Mouse (Mus musculus) heart, embryonic 12.5 days (tissue): ENCODE data around the gene Atrip. TPM values are rescaled to one million over a fixed set of nuclear protein-coding genes. Genes with fewer than 3 reads are reported as not detected.

ENCODE experiments used
- ATAC-seq: fragments of 200-750 bp; cut with Nextera tagmentation; 2 replicates; pipeline ENCODE4 v1.8.0; 2017; ENCODE audit warnings: moderate TSS enrichment, moderate library complexity; ENCODE audit not compliant: insufficient number of reproducible peaks, low FRiP score
- H3K27ac ChIP-seq: fragments of 300-500 bp; sonication (generic); 2 replicates; pipeline ENCODE4 v1.5.1; 2016; ENCODE audit warnings: mild to moderate bottlenecking, moderate library complexity; ENCODE audit not compliant: poor library complexity, severe bottlenecking
- H3K27me3 ChIP-seq: fragments of 300-500 bp; sonication (generic); replicated peaks from 2 replicates; pipeline ENCODE4 v1.6.1; 2016; ENCODE audit warnings: mild to moderate bottlenecking, moderate library complexity
- H3K36me3 ChIP-seq: fragments of 300-500 bp; sonication (generic); 2 replicates; pipeline ENCODE4 v1.6.1; 2016; ENCODE audit warnings: mild to moderate bottlenecking, moderate library complexity
- H3K4me1 ChIP-seq: fragments of 300-500 bp; sonication (generic); replicated peaks from 2 replicates; pipeline ENCODE4 v1.6.1; 2016; ENCODE audit warnings: mild to moderate bottlenecking
- H3K4me2 ChIP-seq: fragments of 300-500 bp; sonication (generic); 2 replicates; pipeline ENCODE4 v1.6.1; 2016; ENCODE audit warnings: mild to moderate bottlenecking, moderate library complexity
- H3K4me3 ChIP-seq: fragments of 300-500 bp; sonication (generic); 2 replicates; pipeline ENCODE4 v1.5.1; 2016; ENCODE audit warnings: mild to moderate bottlenecking
- H3K9ac ChIP-seq: fragments of 300-500 bp; sonication (generic); 2 replicates; pipeline ENCODE4 v1.6.1; 2016; ENCODE audit warnings: mild to moderate bottlenecking, moderate library complexity
- H3K9me3 ChIP-seq: fragments of 300-500 bp; sonication (generic); replicated peaks from 2 replicates; pipeline ENCODE4 v1.6.1; 2016; ENCODE audit warnings: mild to moderate bottlenecking, moderate library complexity
- WGBS: fragments of 180-500 bp; shearing (Covaris S2); methylation state at CpG from one replicate; pipeline ENCODE4 v1.1.7; 2016; 5-methylcytosine and 5-hydroxymethylcytosine counted together
- polyA plus RNA-seq: library from polyadenylated mRNA; unstranded; fragments of >200 nt; fragmentation: Nextera tagmentation; extraction: Ambion mirVana; gene quantifications from 2 replicates; pipeline ENCODE4 v1.2.1, GENCODE M21; 2016

Atrip gene
- polyA plus RNA-seq, 1 experiment from 2014 or later = 17.9 TPM

GRCm38 (mm10) chr9:109056916-109057315 lies 17.0 kb downstream of the Atrip start:
- Histone ChIP-seq H3K36me3 (peaks cover 50% of the 10 kb centered on the region), H3K4me3 (no peak overlapping the region), H3K4me2 (no peak overlapping the region), H3K9ac (no peak overlapping the region), H3K27me3 (no peaks in the 10 kb centered on the region), H3K4me1 (peaks cover 28% of the 10 kb centered on the region), H3K27ac (no peak overlapping the region), H3K9me3 (no peaks in the 10 kb centered on the region)
- no peak for ATAC-seq
- WGBS = 84% methylated on average over 4 of the region's 4 CpGs

GRCm38 (mm10) chr9:109056081-109056690 lies 17.7 kb downstream of the Atrip start:
- Histone ChIP-seq H3K27me3 (no peaks in the 10 kb centered on the region), H3K9me3 (no peaks in the 10 kb centered on the region), H3K27ac (no peak overlapping the region), H3K9ac (no peak overlapping the region), H3K36me3 (peaks cover 53% of the 10 kb centered on the region), H3K4me3 (no peak overlapping the region), H3K4me2 (no peak overlapping the region), H3K4me1 (peaks cover 28% of the 10 kb centered on the region)
- no peak for ATAC-seq
- 89% methylated on average over 17 of the region's 17 CpGs for WGBS

GRCm38 (mm10) chr9:109055271-109056030 lies 18.5 kb downstream of the Atrip start:
- WGBS = 85% methylated on average over 12 of the region's 12 CpGs
- Histone ChIP-seq H3K27me3 (no peaks in the 10 kb centered on the region), H3K4me1 (peaks cover 28% of the 10 kb centered on the region), H3K9me3 (no peaks in the 10 kb centered on the region), H3K4me3 (peak overlapping the region; percentile 38), H3K36me3 (peaks cover 53% of the 10 kb centered on the region), H3K4me2 (peak overlapping the region; percentile 64), H3K9ac (peak overlapping the region; percentile 65; the same call in 1 of the 2 replicates), H3K27ac (peak overlapping the region; percentile 77)
- ATAC-seq = no peak

DNA sequence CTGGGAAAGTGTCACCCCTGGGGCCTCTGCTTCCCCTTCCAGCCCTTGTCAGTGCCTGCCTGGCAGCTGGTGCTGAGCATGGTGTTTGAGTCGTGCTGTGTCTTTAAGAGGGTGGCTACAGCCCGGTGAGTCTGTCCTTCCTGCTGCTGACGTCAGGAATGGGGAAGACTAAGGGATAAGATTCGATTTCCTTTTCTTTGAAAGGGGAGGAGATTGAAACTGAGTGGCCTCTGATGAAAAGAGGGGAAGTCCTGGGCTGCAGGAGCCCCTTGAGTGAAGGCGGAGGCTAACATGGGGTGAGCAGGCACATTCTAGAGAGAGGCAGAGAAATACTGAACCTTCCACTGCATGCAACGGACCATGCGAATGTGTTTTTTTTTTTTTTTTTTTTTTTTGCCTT lies 19.2 kb downstream of the Atrip start:
- peak; percentile 71 for ATAC-seq
- peak overlapping the region; percentile 65 for H3K9ac ChIP-seq
- H3K27ac ChIP-seq = peak overlapping the region; percentile 77
- H3K9me3 ChIP-seq = no peaks in the 10 kb centered on the region
- no peaks in the 10 kb centered on the region for H3K27me3 ChIP-seq
- H3K4me1 ChIP-seq = peaks cover 28% of the 10 kb centered on the region
- WGBS = 7% methylated on average over 7 of the region's 7 CpGs
- peaks cover 48% of the 10 kb centered on the region for H3K36me3 ChIP-seq
- peak overlapping the region; percentile 64 for H3K4me2 ChIP-seq
- H3K4me3 ChIP-seq = peak overlapping the region; percentile 38

GRCm38 (mm10) chr9:109053851-109054250 lies 20.1 kb downstream of the Atrip start:
- Histone ChIP-seq H3K9me3 (no peaks in the 10 kb centered on the region), H3K4me2 (no peak overlapping the region), H3K4me1 (peaks cover 21% of the 10 kb centered on the region), H3K27ac (0 out of 2 replicates have a peak overlapping the region, but pooled peaks have one; percentile 77), H3K9ac (no peak overlapping the region), H3K27me3 (no peaks in the 10 kb centered on the region), H3K4me3 (no peak overlapping the region), H3K36me3 (peaks cover 48% of the 10 kb centered on the region)
- 70% methylated on average over 6 of the region's 6 CpGs for WGBS
- ATAC-seq = no peak

GRCm38 (mm10) chr9:109053366-109053765 lies 20.6 kb downstream of the Atrip start:
- Histone ChIP-seq H3K36me3 (peaks cover 49% of the 10 kb centered on the region), H3K4me2 (no peak overlapping the region), H3K9me3 (no peaks in the 10 kb centered on the region), H3K4me3 (no peak overlapping the region), H3K9ac (no peak overlapping the region), H3K4me1 (peaks cover 16% of the 10 kb centered on the region), H3K27me3 (no peaks in the 10 kb centered on the region), H3K27ac (no peak overlapping the region)
- 85% methylated on average over 3 of the region's 3 CpGs for WGBS
- no peak for ATAC-seq

- no peak overlapping the region for H3K4me2 ChIP-seq
- H3K27ac ChIP-seq = no peak overlapping the region
- no peak overlapping the region for H3K9ac ChIP-seq
- peaks cover 15% of the 10 kb centered on the region for H3K4me1 ChIP-seq
- H3K9me3 ChIP-seq = no peaks in the 10 kb centered on the region
- ATAC-seq = no peak
- no peak overlapping the region for H3K4me3 ChIP-seq
- WGBS = 87% methylated on average over 9 of the region's 9 CpGs
- H3K36me3 ChIP-seq = peaks cover 47% of the 10 kb centered on the region
- H3K27me3 ChIP-seq = no peaks in the 10 kb centered on the region
These were observed 21.2 kb downstream of the Atrip start for GRCm38 (mm10) chr9:109052490-109053260.

DNA sequence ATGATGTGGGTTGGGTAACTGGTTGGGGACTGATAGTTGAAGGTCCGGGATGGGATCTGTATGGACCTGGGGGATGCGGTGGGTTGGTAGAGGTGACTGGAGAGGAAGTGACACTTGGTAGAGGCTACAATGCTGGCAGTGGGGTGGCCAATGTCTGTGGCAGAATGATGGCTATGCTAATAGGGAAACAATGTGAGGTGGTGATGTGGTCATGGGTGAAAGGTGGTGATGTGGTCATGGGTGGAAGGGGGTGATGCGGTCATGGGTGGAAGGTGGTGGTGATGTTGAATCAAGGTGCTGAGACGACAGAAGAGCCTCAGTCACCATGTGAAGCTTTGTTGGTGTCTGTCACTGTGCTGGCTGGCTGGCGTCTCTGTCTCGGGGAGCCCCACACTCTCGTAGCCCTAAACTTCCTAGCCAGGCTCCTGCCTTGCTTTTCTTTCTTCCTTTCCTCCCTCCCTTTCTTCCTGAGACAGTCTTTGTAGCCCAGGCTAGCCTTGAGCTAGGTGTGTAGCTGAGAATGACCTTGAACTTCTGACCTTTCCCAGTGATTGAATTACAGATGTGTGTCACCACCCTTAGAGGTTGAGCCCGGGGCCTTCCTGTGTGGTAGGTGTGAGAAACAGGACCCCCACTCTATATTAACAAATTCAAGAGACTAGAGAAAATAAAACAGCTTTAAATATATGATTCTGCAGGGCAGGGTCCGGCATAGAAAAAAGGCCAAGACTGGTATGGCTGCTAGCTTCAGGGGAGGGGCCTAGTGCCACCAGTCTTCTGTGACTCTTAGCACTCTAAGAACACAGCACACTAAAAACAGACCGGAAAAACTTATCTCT lies 22.1 kb downstream of the Atrip start:
- H3K9me3 ChIP-seq = no peaks in the 10 kb centered on the region
- no peak overlapping the region for H3K27ac ChIP-seq
- ATAC-seq = no peak
- H3K4me2 ChIP-seq = no peak overlapping the region
- H3K27me3 ChIP-seq = no peaks in the 10 kb centered on the region
- whole genome bisulfite sequencing = 90% methylated on average over 10 of the region's 10 CpGs
- no peak overlapping the region for H3K4me3 ChIP-seq
- peaks cover 15% of the 10 kb centered on the region for H3K4me1 ChIP-seq
- H3K9ac ChIP-seq = no peak overlapping the region
- H3K36me3 ChIP-seq = peaks cover 39% of the 10 kb centered on the region

GRCm38 (mm10) chr9:109051011-109051501 lies 22.9 kb downstream of the Atrip start:
- Histone ChIP-seq H3K27me3 (no peaks in the 10 kb centered on the region), H3K4me2 (no peak overlapping the region), H3K36me3 (peaks cover 36% of the 10 kb centered on the region), H3K4me3 (no peak overlapping the region), H3K9me3 (no peaks in the 10 kb centered on the region), H3K27ac (no peak overlapping the region), H3K9ac (no peak overlapping the region), H3K4me1 (peaks cover 15% of the 10 kb centered on the region)
- 90% methylated on average over 13 of the region's 13 CpGs for WGBS
- ATAC-seq = no peak

GRCm38 (mm10) chr9:109050674-109050997 lies 23.3 kb downstream of the Atrip start:
- H3K9me3 ChIP-seq = no peaks in the 10 kb centered on the region
- H3K4me1 ChIP-seq = peaks cover 15% of the 10 kb centered on the region
- no peak overlapping the region for H3K27ac ChIP-seq
- 78% methylated on average over 3 of the region's 3 CpGs for WGBS
- peaks cover 34% of the 10 kb centered on the region for H3K36me3 ChIP-seq
- H3K4me2 ChIP-seq = no peak overlapping the region
- no peak overlapping the region for H3K9ac ChIP-seq
- no peak overlapping the region for H3K4me3 ChIP-seq
- ATAC-seq = no peak
- H3K27me3 ChIP-seq = no peaks in the 10 kb centered on the region
